Mouse (Mus musculus) yolk sac, embryonic 10.5 days (tissue): Measurements from ENCODE around the gene Sstr4.

ENCODE experiments used
- DNase-seq: peaks from one replicate; pipeline ENCODE4 v3.0.0-alpha.2; 2017; ENCODE audit warnings: low spot score

Sstr4 gene

GRCm38 (mm10) chr2:148395131-148396051 lies at the start of gene Sstr4:
TSS of gene Sstr4 (plus strand) at chr2:148395344.
- no peak for DNase-seq

GRCm38 (mm10) chr2:148345373-148345772 lies 49.8 kb upstream of the Sstr4 start:
- no peak for DNase-seq

GRCm38 (mm10) chr2:148346976-148347375 lies 48.2 kb upstream of the Sstr4 start:
- DNase-seq = no peak

GRCm38 (mm10) chr2:148349509-148350307 lies 45.4 kb upstream of the Sstr4 start:
- DNase-seq = no peak

- no peak for DNase-seq
Measured at GRCm38 (mm10) chr2:148350460-148350859, 44.7 kb upstream of the Sstr4 start.

- DNase-seq = no peak
Measured at GRCm38 (mm10) chr2:148352655-148353054, 42.5 kb upstream of the Sstr4 start.

- no peak for DNase-seq
Measured at GRCm38 (mm10) chr2:148357145-148357544, 38.0 kb upstream of the Sstr4 start.

- no peak for DNase-seq
Measured at GRCm38 (mm10) chr2:148364536-148364935, 30.6 kb upstream of the Sstr4 start.

- no peak for DNase-seq
Measured at GRCm38 (mm10) chr2:148365227-148365626, 29.9 kb upstream of the Sstr4 start.

GRCm38 (mm10) chr2:148371743-148372630 lies 23.2 kb upstream of the Sstr4 start:
- no peak for DNase-seq

GRCm38 (mm10) chr2:148373602-148374071 lies 21.5 kb upstream of the Sstr4 start:
- no peak for DNase-seq

- peak; percentile 22 for DNase-seq
Measured at GRCm38 (mm10) chr2:148375326-148376150, 19.6 kb upstream of the Sstr4 start.

GRCm38 (mm10) chr2:148378817-148379342 lies 16.3 kb upstream of the Sstr4 start:
- no peak for DNase-seq

- no peak for DNase-seq
Measured at GRCm38 (mm10) chr2:148379899-148380413, 15.2 kb upstream of the Sstr4 start.

- DNase-seq = no peak
Measured at GRCm38 (mm10) chr2:148381076-148381475, 14.1 kb upstream of the Sstr4 start.

- no peak for DNase-seq
Measured at GRCm38 (mm10) chr2:148386476-148386875, 8.7 kb upstream of the Sstr4 start.

- DNase-seq = no peak
Measured at GRCm38 (mm10) chr2:148386927-148387326, 8.2 kb upstream of the Sstr4 start.

- no peak for DNase-seq
Measured at GRCm38 (mm10) chr2:148387652-148388581, 7.2 kb upstream of the Sstr4 start.

GRCm38 (mm10) chr2:148393149-148393548 lies 2.0 kb upstream of the Sstr4 start:
- no peak for DNase-seq
